Comparison of ENCODE assay signal across 8 mouse cellular contexts in the genomic region with DNA sequence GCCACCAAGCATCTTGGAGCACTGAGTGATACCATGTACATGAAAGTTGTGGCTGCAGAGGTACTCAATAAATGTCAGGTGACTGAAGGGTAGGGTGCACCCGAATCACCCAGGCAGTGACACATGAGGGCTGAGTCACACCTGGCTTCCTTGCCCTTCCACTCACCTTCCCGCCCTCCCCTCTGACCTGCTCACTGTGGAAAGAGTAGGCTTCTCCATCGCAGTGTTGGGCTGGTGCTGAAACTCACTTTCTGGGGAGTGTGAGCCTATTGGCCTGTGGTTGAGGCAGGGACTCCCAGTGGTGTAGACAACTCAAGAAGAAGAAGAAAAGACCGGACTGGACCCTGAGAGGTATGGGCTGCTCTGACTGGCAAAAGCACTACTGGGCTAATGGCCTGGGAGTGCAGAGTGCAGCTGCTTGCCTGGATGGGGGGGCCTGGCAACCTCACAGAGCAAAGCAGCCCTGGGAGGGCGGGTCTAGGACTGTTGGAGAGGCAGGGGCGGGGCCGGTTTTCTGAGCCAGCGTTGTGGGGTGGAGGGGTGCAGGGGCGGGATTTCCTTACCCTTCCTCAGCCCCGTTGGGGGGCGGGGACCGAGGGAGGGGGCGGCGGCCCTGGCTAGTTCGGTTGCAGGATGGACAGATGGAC. TPM values are rescaled to one million over a fixed set of nuclear protein-coding genes. Genes with fewer than 3 reads are reported as not detected.
DNase-seq lines count a peak whose midpoint lies in the region; ATAC-seq lines count a peak whose summit lies in the region.

No protein-coding gene starts in this region.

- no peaks in the 10 kb centered on the region for H3K36me3 ChIP-seq in hindbrain, embryonic 10.5 days
- H3K36me3 ChIP-seq in hindbrain, embryonic 14.5 days (replicated peaks; ENCODE audit: control insufficient read depth, insufficient read depth): no peaks in the 10 kb centered on the region
- no peaks in the 10 kb centered on the region for H3K36me3 ChIP-seq in limb, embryonic 12.5 days

- no peaks in the 10 kb centered on the region for H3K9me3 ChIP-seq in hindbrain, embryonic 10.5 days
- H3K9me3 ChIP-seq in hindbrain, embryonic 14.5 days (ENCODE audit: control insufficient read depth, low read length): no peaks in the 10 kb centered on the region
- no peaks in the 10 kb centered on the region for H3K9me3 ChIP-seq in limb, embryonic 12.5 days

- H3K4me1 ChIP-seq in hindbrain, embryonic 10.5 days (replicated peaks): peaks cover 52% of the 10 kb centered on the region
- peaks cover 14% of the 10 kb centered on the region for H3K4me1 ChIP-seq in hindbrain, embryonic 14.5 days (replicated peaks; ENCODE audit: control insufficient read depth, insufficient read depth, low read length)
- peaks cover 35% of the 10 kb centered on the region for H3K4me1 ChIP-seq in limb, embryonic 12.5 days (replicated peaks)

- 21% methylated on average over 15 of the region's 15 CpGs for WGBS in hindbrain, embryonic 10.5 days
- WGBS in hindbrain, embryonic 14.5 days: 24% methylated on average over 15 of the region's 15 CpGs
- WGBS in limb, embryonic 12.5 days: 21% methylated on average over 15 of the region's 15 CpGs

- no peak overlapping the region for H3K4me2 ChIP-seq in hindbrain, embryonic 14.5 days (replicated peaks)
- peak overlapping the region; percentile 50 for H3K4me2 ChIP-seq in limb, embryonic 12.5 days

- ATAC-seq in hindbrain, embryonic 14.5 days (ENCODE audit: low FRiP score): no peak
- no peak for ATAC-seq in limb, embryonic 12.5 days (ENCODE audit: insufficient number of reproducible peaks, insufficient read depth, low FRiP score, low TSS enrichment, low read depth)
- no peak for ATAC-seq in cerebellum, adult (ENCODE audit: insufficient number of reproducible peaks, low FRiP score, low TSS enrichment)

- DNase-seq in hindbrain, embryonic 10.5 days (ENCODE audit: low spot score): peak; percentile 25
- DNase-seq in hindbrain, embryonic 14.5 days (ENCODE audit: low spot score): no peak
- DNase-seq in R1 (ENCODE audit: low read depth, low spot score): peak; percentile 58
- DNase-seq in heart, adult 9 months (ENCODE audit: low spot score in 2 of 2): peak; percentile 36 to 53
- peak; percentile 54 for DNase-seq in skeletal muscle tissue, adult 2 months (ENCODE audit: low read depth, low spot score)
- DNase-seq in left cerebral cortex, adult 11 months (ENCODE audit: low spot score): no peak

- H3K27me3 ChIP-seq in hindbrain, embryonic 10.5 days (ENCODE audit: insufficient read depth, poor library complexity, severe bottlenecking): no peaks in the 10 kb centered on the region
- H3K27me3 ChIP-seq in hindbrain, embryonic 14.5 days (ENCODE audit: control insufficient read depth, insufficient read depth, low read length): no peaks in the 10 kb centered on the region
- no peaks in the 10 kb centered on the region for H3K27me3 ChIP-seq in limb, embryonic 12.5 days

- H3K27ac ChIP-seq in hindbrain, embryonic 10.5 days: peak overlapping the region; percentile 20; the same call in 1 of the 2 replicates
- no peak overlapping the region for H3K27ac ChIP-seq in hindbrain, embryonic 14.5 days
- no peak overlapping the region for H3K27ac ChIP-seq in limb, embryonic 12.5 days

- peak overlapping the region; percentile 34 for H3K4me3 ChIP-seq in hindbrain, embryonic 10.5 days
- H3K4me3 ChIP-seq in hindbrain, embryonic 14.5 days (replicated peaks; ENCODE audit: low read length): no peak overlapping the region
- peak overlapping the region; percentile 24; the same call in 1 of the 2 replicates for H3K4me3 ChIP-seq in limb, embryonic 12.5 days (replicated peaks)

- H3K9ac ChIP-seq in hindbrain, embryonic 14.5 days: no peak overlapping the region
- H3K9ac ChIP-seq in limb, embryonic 12.5 days (replicated peaks): no peak overlapping the region

RNA-seq across cellular contexts. Expression of a gene that starts 2.0 kb away (rescaled TPM):
- polyA plus RNA-seq in hindbrain, embryonic 10.5 days (2016; fragmentation: Nextera tagmentation; extraction: Ambion mirVana): not detected in 2 replicates
- polyA plus RNA-seq in hindbrain, embryonic 14.5 days (2014; fragmentation: Nextera tagmentation; extraction: Ambion mirVana): 0.23 TPM in 1 of 2 replicates, not detected in the other
- polyA plus RNA-seq in limb, embryonic 12.5 days (2016; fragmentation: Nextera tagmentation; extraction: Ambion mirVana): 0.37 TPM in 1 of 2 replicates, not detected in the other

RNA-seq across cellular contexts. Expression of a gene that starts 3.8 kb away (rescaled TPM):
- 11.9 and 17.6 TPM in 2 replicates for polyA plus RNA-seq in hindbrain, embryonic 10.5 days (2016; fragmentation: Nextera tagmentation; extraction: Ambion mirVana)
- 22.5 and 23.9 TPM in 2 replicates for polyA plus RNA-seq in hindbrain, embryonic 14.5 days (2014; fragmentation: Nextera tagmentation; extraction: Ambion mirVana)
- 13.4 and 16.3 TPM in 2 replicates for polyA plus RNA-seq in limb, embryonic 12.5 days (2016; fragmentation: Nextera tagmentation; extraction: Ambion mirVana)

RNA-seq across cellular contexts. Expression of a gene that starts 34.4 kb away (rescaled TPM):
- polyA plus RNA-seq in hindbrain, embryonic 10.5 days (2016; fragmentation: Nextera tagmentation; extraction: Ambion mirVana): 1.2 and 3.3 TPM in 2 replicates
- polyA plus RNA-seq in hindbrain, embryonic 14.5 days (2014; fragmentation: Nextera tagmentation; extraction: Ambion mirVana): 1.3 and 3.0 TPM in 2 replicates
- 8.0 TPM in 2 replicates for polyA plus RNA-seq in limb, embryonic 12.5 days (2016; fragmentation: Nextera tagmentation; extraction: Ambion mirVana)

RNA-seq across cellular contexts. Expression of a gene that starts 50.5 kb away (rescaled TPM):
- polyA plus RNA-seq in hindbrain, embryonic 10.5 days (2016; fragmentation: Nextera tagmentation; extraction: Ambion mirVana): 38.8 and 43.6 TPM in 2 replicates
- polyA plus RNA-seq in hindbrain, embryonic 14.5 days (2014; fragmentation: Nextera tagmentation; extraction: Ambion mirVana): 57.9 and 60.9 TPM in 2 replicates
- 49.1 and 55.2 TPM in 2 replicates for polyA plus RNA-seq in limb, embryonic 12.5 days (2016; fragmentation: Nextera tagmentation; extraction: Ambion mirVana)

RNA-seq across cellular contexts. Expression of a gene that starts 51.4 kb away (rescaled TPM):
- polyA plus RNA-seq in hindbrain, embryonic 10.5 days (2016; fragmentation: Nextera tagmentation; extraction: Ambion mirVana): 478 and 495 TPM in 2 replicates
- 469 and 503 TPM in 2 replicates for polyA plus RNA-seq in hindbrain, embryonic 14.5 days (2014; fragmentation: Nextera tagmentation; extraction: Ambion mirVana)
- 439 and 444 TPM in 2 replicates for polyA plus RNA-seq in limb, embryonic 12.5 days (2016; fragmentation: Nextera tagmentation; extraction: Ambion mirVana)

Comparison
In these comparisons a context has a peak if more than half of its experiments do, and no peak if none do; other contexts are left out.
1. DNase-seq: peak in hindbrain, embryonic 10.5 days (single experiment), R1 (single experiment), heart, adult 9 months (2 of 2) and skeletal muscle tissue, adult 2 months (single experiment); none in hindbrain, embryonic 14.5 days (single experiment) and left cerebral cortex, adult 11 months (single experiment).